Mouse (Mus musculus): ENCODE data around the gene Ccer2. TPM values are rescaled to one million over a fixed set of nuclear protein-coding genes. Genes with fewer than 3 reads are reported as not detected.

The Ccer2 gene
- total RNA-seq, 2 experiments from 2014 or later = not detected

DNA sequence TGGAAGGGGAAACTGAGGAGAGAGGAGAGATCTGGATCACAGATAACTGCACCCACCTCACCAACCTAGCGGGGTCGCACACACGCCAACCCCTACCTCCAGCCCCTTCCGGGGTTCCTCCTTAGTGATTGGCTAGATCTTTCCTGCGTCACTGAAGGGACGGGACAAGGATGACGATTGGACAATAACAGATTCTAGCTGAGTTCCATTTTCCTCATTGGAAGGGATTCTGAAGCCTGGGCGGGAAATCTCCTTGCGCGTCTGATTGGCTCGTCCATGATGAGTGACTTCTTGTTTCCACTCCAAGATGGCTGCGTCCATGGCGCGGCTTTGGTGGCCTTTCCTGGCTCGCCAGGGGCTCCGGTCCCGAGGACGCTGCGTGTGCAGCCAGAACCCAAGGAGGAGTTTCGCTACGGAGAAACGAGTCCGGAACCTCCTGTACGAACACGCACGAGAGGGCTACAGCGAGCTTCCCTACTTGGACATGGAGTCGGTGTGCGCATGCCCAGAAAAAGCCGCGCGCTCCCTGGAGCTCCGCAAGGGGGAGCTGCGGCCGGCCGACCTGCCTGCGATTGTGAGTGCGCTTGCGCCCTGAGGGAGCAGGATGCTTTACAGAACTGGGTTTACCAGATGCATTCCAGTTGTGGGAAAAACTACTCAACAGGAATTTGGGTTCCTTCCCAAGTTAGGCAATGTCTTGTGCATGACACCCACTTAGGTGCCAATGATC, 14.1 kb upstream of the Ccer2 start, which contains the start of the genes Mrps12 and Sars2:
TSS of gene Mrps12 (minus strand) at position 112 of the 730 bp plus-strand sequence.
TSS of gene Sars2 (plus strand) at position 284 of the 730 bp plus-strand sequence.
- intact Hi-C loops (cut with DNase I) = loop anchor here (2.0 kb wide), 1 partner anchor 23 kb away; no protein-coding TSS in a partner anchor
- peak; percentile 93 for DNase-seq (ENCODE audit: low spot score)

- intact Hi-C loops (cut with DNase I) = no loop called here
- no peak for DNase-seq (ENCODE audit: low spot score)
Measured at GRCm38 (mm10) chr7:28749935-28750334, 6.0 kb upstream of the Ccer2 start.

DNA sequence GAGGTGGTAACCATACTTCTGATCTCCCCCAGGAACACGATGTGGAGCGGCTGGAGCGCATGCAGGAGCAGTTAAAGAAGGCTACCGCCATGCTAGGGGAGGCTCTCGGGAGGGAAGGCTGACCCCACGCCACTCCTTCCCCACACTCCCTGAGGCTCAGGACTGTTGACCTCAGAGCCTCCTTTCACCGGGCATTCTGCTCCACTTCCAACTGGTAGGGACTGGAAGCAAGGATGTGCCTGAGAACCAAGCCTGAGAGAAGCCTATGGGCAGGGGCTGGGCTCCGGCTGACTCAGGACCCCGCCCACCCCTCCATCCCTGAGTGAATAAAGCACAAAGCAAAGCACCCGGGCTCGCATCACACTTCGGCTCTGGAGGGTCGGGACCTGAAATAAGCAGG, 2.6 kb downstream of the Ccer2 start:
- DNase-seq (ENCODE audit: low spot score) = no peak
- intact Hi-C loops (cut with DNase I) = no loop called here

DNA sequence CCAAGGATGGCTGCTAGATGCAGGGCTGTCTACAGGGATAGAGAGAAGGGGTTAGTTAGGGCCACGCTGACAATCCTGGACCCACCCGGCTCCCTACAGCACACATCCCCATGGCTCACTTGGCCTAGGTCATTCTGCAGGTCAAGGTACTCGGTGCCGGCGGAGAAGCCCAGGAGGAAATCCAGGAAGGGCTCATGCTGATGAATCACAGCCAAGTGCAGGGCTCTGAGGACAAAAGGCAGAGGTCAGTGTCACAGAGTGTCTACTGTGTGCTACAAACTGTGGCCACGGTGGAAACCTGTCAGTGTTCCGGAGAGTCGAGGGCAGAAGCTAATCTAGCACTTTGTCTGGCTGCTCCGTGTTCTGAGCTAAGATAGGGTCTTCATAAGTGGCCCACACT, 5.9 kb downstream of the Ccer2 start:
- intact Hi-C loops (cut with DNase I) = loop anchor here (5.0 kb wide), 1 partner anchor 755 kb away; the partner anchor contains the start of gene Sipa1l3
- no peak for DNase-seq (ENCODE audit: low spot score)

DNA sequence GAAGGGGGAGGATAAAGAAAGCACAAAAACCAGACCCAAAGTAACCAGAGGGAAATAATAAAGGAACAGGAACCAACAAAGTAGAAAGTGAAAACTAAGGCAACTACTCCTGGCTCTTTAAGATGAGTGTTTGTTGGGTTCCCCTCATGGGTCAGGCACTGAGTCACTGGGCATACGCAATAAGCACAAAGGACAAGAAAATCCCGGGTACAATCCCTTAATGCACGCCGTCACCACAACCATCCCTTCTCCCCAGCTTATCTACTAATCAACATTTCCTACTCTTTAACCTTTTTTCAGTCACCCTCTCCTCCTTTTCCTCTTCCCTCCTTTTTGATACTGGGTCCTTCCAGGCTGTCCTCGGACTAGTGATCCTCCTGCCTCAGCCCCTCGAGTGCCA, 9.2 kb downstream of the Ccer2 start:
- intact Hi-C loops (cut with DNase I) = loop anchor here (2.0 kb wide), 1 partner anchor 22 kb away; no protein-coding TSS in a partner anchor
- no peak for DNase-seq (ENCODE audit: low spot score)

GRCm38 (mm10) chr7:28766173-28766879, 10.4 kb downstream of the Ccer2 start, which contains the start of gene Sirt2:
Gene Sirt2, plus strand, starts transcription at chr7:28766735.
- DNase-seq (ENCODE audit: low spot score) = peak; percentile 99
- intact Hi-C loops (cut with DNase I) = no loop called here

DNA sequence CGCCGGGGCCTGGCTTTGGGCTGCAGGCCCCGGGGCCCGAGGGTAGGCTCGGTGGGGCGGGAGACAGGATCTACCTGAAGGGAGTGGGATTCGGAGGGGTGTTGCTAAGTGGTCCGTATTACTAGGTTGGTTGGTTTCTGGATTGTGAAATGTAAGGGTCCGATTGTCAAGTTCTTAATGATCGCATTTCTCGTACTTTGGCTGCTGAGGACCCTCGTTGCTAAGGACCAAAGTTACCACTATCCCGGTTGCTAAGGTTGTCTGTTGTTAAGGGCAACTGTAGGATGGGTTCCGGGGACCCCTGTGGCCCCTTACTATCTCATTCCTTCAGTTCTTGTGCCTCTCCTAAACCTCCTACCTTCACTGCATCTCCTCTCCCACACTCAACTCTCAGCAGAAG, 10.9 kb downstream of the Ccer2 start:
- intact Hi-C loops (cut with DNase I) = no loop called here
- no peak for DNase-seq (ENCODE audit: low spot score)

- DNase-seq (ENCODE audit: low spot score) = no peak
- intact Hi-C loops (cut with DNase I) = no loop called here
Measured at GRCm38 (mm10) chr7:28767462-28767965, 11.5 kb downstream of the Ccer2 start, which contains the start of gene Nfkbib. Gene Nfkbib, minus strand, starts transcription at chr7:28767512.

- intact Hi-C loops (cut with DNase I) = no loop called here
- no peak for DNase-seq (ENCODE audit: low spot score)
Measured at GRCm38 (mm10) chr7:28769414-28769958, 13.5 kb downstream of the Ccer2 start.

- intact Hi-C loops (cut with DNase I) = loop anchor here (5.0 kb wide), 1 partner anchor 207 kb away; no protein-coding TSS in a partner anchor
Measured at GRCm38 (mm10) chr7:28770309-28770708, 14.3 kb downstream of the Ccer2 start.

DNA sequence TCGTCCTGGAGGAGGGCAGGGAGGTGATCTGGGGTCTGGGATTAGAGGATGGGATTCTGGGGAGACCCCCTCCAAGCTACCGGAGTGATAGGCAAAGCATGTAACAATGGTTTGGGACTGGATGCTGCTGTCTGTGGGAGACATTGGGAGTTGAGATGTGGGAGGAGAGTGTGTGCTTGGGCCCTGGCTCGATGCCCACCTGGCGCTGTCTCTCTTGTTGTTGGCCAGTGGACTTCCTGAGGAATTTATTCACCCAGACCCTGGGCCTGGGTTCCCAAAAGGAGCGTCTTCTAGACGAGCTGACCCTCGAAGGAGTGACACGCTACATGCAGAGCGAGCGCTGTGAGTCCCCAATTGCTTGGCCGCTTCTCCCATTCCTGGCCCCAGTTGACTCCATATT, 15.9 kb downstream of the Ccer2 start:
- intact Hi-C loops (cut with DNase I) = loop anchor here (5.0 kb wide), 1 partner anchor 205 kb away; no protein-coding TSS in a partner anchor
- DNase-seq (ENCODE audit: low spot score) = no peak

More at GRCm38 (mm10) chr7:28770309-28770708, 14.3 kb downstream of the Ccer2 start:
- DNase-seq (ENCODE audit: low spot score) = no peak

DNA sequence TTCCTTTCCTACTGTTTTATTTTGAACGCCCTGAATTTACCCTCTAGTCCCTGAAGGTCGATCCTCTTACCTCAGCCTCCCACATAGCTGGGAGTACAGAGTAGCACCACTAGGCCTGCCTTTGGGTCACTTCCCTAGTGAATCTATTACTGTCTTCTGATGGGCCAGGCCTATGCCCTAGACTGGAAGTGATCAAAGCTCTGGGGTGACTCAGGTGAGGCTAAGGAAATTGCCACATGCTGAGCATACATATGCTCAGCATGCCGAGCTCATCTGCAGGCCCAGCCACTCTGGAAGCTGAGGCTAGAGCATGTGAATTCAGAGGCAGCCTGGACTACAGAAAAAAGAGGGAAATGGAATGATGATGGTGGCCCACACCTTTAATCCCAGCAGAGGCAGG, 17.2 kb downstream of the Ccer2 start:
- no peak for DNase-seq (ENCODE audit: low spot score)
- intact Hi-C loops (cut with DNase I) = loop anchor here (5.0 kb wide), 1 partner anchor 204 kb away; no protein-coding TSS in a partner anchor

DNA sequence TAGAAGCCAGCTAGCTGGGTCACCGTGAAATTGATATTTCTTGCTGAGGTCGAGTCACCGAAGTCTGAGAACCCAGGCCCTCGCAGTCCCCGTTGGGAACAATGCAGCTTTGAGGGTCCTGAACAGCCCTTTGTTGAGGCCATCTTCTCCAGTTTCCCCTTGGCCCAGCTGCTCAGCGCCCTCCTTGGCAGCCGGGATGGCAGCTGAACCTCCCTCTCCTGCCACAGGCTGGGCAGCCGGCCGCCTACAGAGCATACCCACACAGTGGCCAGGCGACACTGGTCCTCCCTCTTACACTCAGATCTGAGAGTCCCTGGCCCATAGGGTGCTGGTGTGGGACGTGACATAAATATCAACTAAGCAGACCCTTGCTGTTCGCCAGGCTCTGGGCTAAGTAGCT, 18.2 kb downstream of the Ccer2 start:
- intact Hi-C loops (cut with DNase I) = loop anchor here (5.0 kb wide), 1 partner anchor 203 kb away; no protein-coding TSS in a partner anchor
- DNase-seq (ENCODE audit: low spot score) = no peak

GRCm38 (mm10) chr7:28775129-28775528, 19.2 kb downstream of the Ccer2 start:
- DNase-seq (ENCODE audit: low spot score) = no peak
- intact Hi-C loops (cut with DNase I) = no loop called here

- intact Hi-C loops (cut with DNase I) = no loop called here
- no peak for DNase-seq (ENCODE audit: low spot score)
Measured at GRCm38 (mm10) chr7:28778825-28779224, 22.9 kb downstream of the Ccer2 start.

- peak; percentile 69 for DNase-seq (ENCODE audit: low spot score)
- intact Hi-C loops (cut with DNase I) = loop anchor here (1.0 to 5.0 kb wide), 3 partner anchors 87 to 259 kb away; no protein-coding TSS in a partner anchor
Measured at GRCm38 (mm10) chr7:28780067-28780658, 24.2 kb downstream of the Ccer2 start.

DNA sequence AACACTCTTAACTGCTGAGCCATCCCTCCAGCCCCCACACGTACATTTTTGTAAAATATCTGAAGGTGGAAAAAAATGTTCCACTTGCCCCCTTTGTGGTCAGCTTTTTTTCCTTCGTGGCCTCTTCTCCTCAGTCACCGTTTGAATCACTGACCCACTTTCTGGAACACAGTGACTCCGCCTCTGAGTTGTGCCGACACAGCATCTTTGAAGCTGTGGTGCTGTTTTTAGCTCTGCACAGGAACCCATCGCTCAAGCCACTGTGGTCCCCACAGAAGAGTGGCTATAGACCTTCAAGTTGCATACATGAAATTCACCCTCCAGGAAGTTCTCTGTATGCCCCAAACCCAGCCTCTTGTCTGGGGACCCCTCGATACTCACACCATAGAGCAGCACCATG, 24.9 kb downstream of the Ccer2 start:
- no peak for DNase-seq (ENCODE audit: low spot score)
- intact Hi-C loops (cut with DNase I) = loop anchor here (1.0 to 5.0 kb wide), 3 partner anchors 86 to 258 kb away; no protein-coding TSS in a partner anchor

- intact Hi-C loops (cut with DNase I) = loop anchor here (2.0 to 5.0 kb wide), 2 partner anchors 191 to 258 kb away; no protein-coding TSS in a partner anchor
- DNase-seq (ENCODE audit: low spot score) = no peak
Measured at GRCm38 (mm10) chr7:28781261-28781663, 25.3 kb downstream of the Ccer2 start.

DNA sequence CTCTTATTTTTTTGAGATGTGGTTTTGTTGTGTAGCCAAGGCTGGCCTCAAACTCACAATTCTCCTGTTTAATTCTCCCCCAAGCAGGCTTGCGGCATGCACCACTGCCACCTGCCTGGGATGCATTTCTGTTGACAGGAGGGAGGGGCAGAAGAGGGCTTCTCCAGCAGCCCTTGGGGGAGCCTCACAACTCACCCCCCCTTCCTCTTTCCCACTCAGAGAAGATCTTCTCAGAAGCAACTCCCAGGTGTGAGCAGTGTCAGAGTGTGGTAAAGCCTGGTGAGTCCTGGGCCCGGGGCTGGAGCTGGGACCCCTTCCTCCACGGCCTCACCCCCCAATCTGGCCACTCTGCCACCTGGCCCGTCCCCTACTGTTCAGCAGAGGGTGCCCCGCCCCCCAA, 29.2 kb downstream of the Ccer2 start:
- DNase-seq (ENCODE audit: low spot score) = no peak
- intact Hi-C loops (cut with DNase I) = no loop called here
